Mouse (Mus musculus) lung, embryonic 16.5 days (tissue): ENCODE data around the gene Rad51ap1. TPM values are rescaled to one million over a fixed set of nuclear protein-coding genes. Genes with fewer than 3 reads are reported as not detected.

Experiments used
- ATAC-seq: fragments of 200-750 bp; cut with Nextera tagmentation; 2 replicates; pipeline ENCODE4 v1.8.0; 2017; ENCODE audit warnings: low read depth, mild to moderate bottlenecking, moderate library complexity
- H3K27ac ChIP-seq: fragments of 300-500 bp; sonication (generic); 2 replicates; pipeline ENCODE4 v1.5.1; 2014; ENCODE audit warnings: mild to moderate bottlenecking, control low read depth, low read length
- H3K27me3 ChIP-seq: fragments of 300-500 bp; sonication (generic); 2 replicates; pipeline ENCODE4 v1.6.1; 2014; ENCODE audit warnings: low read depth, low read length, mixed read lengths; ENCODE audit not compliant: control insufficient read depth, insufficient read depth
- H3K36me3 ChIP-seq: fragments of 300-500 bp; sonication (generic); 2 replicates; pipeline ENCODE4 v1.6.1; 2014; ENCODE audit warnings: low read length; ENCODE audit not compliant: control insufficient read depth, insufficient read depth
- H3K4me1 ChIP-seq: fragments of 300-500 bp; sonication (generic); replicated peaks from 2 replicates; pipeline ENCODE4 v1.6.1; 2014; ENCODE audit warnings: low read length, mixed read lengths; ENCODE audit not compliant: control insufficient read depth, insufficient read depth
- H3K4me2 ChIP-seq: fragments of 300-500 bp; sonication (generic); 2 replicates; pipeline ENCODE4 v1.6.1; 2014; ENCODE audit warnings: low read depth, low read length, control low read depth
- H3K4me3 ChIP-seq: fragments of 300-500 bp; sonication (generic); 2 replicates; pipeline ENCODE4 v1.5.1; 2014; ENCODE audit warnings: mild to moderate bottlenecking, low read length, control low read depth
- H3K9ac ChIP-seq: fragments of 300-500 bp; sonication (generic); 2 replicates; pipeline ENCODE4 v1.6.1; 2014; ENCODE audit warnings: low read length, control low read depth
- H3K9me3 ChIP-seq: fragments of 300-500 bp; sonication (generic); 2 replicates; pipeline ENCODE4 v1.6.1; 2016; ENCODE audit warnings: low read length; ENCODE audit not compliant: control insufficient read depth
- WGBS: fragments of 180-500 bp; shearing (Covaris S2); extraction: QIAGEN DNeasy Blood & Tissue Kit; methylation state at CpG from one replicate; pipeline ENCODE4 v1.1.7; 2014; 5-methylcytosine and 5-hydroxymethylcytosine counted together
- polyA plus RNA-seq: library from polyadenylated mRNA; unstranded; fragments of >200 nt; fragmentation: Nextera tagmentation; extraction: Ambion mirVana; gene quantifications from 2 replicates; pipeline ENCODE4 v1.2.1, GENCODE M21; 2015

Gene Rad51ap1
- polyA plus RNA-seq, 1 experiment from 2014 or later = 64.9 TPM

DNA sequence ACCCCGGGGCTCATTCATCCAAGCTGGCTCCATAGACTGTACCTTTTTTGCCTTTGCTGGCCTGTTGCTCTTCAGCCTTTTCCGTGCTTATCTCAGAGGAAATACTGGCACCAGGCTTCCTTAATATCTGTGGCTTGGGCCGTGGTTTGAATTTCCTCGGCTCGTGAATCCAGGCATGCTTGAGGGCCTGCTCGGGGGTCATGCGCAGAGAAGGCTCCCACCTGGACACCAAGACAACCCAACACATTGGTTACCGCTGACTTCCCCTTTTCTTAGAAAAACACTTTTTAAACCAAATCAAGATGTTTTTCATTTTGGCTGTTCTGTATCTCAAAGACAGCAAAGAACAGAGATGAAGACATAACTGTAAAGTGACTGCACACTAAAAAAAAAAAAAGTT lies 62.3 kb downstream of the Rad51ap1 start:
- no peaks in the 10 kb centered on the region for H3K36me3 ChIP-seq
- no peak overlapping the region for H3K27ac ChIP-seq
- WGBS = 79% methylated on average over 8 of the region's 8 CpGs

More for the DNA sequence above, 62.3 kb downstream of the Rad51ap1 start:
- Histone ChIP-seq H3K27me3 (no peaks in the 10 kb centered on the region), H3K9ac (no peak overlapping the region), H3K4me1 (no peaks in the 10 kb centered on the region), H3K4me3 (no peak overlapping the region), H3K4me2 (no peak overlapping the region), H3K9me3 (no peaks in the 10 kb centered on the region)
- no peak for ATAC-seq

Other genes with a start within 250 kb of the Rad51ap1 start
- gene Kcna6, start 198.9 kb downstream of the Rad51ap1 start, polyA plus RNA-seq = 1.6 TPM in 2 replicates
- gene Ndufa9, start 90.5 kb downstream of the Rad51ap1 start, polyA plus RNA-seq = 197 TPM in 2 replicates
- gene Akap3, start 86.5 kb downstream of the Rad51ap1 start, polyA plus RNA-seq = not detected in 2 replicates
- 0.19 and 0.21 TPM in 2 replicates for gene Dyrk4, start 17.7 kb downstream of the Rad51ap1 start, polyA plus RNA-seq
- gene D6Wsu163e, start 375 bp upstream of the Rad51ap1 start, polyA plus RNA-seq = 19.4 and 20.1 TPM in 2 replicates
- 0.04 and 0.09 TPM in 2 replicates for gene Fgf6, start 76.0 kb upstream of the Rad51ap1 start, polyA plus RNA-seq
- not detected in 2 replicates for gene Fgf23, start 133.3 kb upstream of the Rad51ap1 start, polyA plus RNA-seq
- gene Tigar, start 170.0 kb upstream of the Rad51ap1 start, polyA plus RNA-seq = 2.5 and 2.8 TPM in 2 replicates
- 458 and 500 TPM in 2 replicates for gene Ccnd2, start 212.6 kb upstream of the Rad51ap1 start, polyA plus RNA-seq